Mouse (Mus musculus) hindbrain, postnatal 0 days (tissue): ENCODE results near the gene Erg. TPM values are rescaled to one million over a fixed set of nuclear protein-coding genes. Genes with fewer than 3 reads are reported as not detected.

ENCODE experiments used
- ATAC-seq: fragments of 200-750 bp; cut with Nextera tagmentation; 2 replicates; pipeline ENCODE4 v1.8.0; 2017; ENCODE audit warnings: mild to moderate bottlenecking, moderate TSS enrichment, moderate library complexity
- DNase-seq: peaks from one replicate; pipeline ENCODE4 v3.0.0-alpha.2; 2015; ENCODE audit warnings: low spot score
- H3K27ac ChIP-seq: fragments of 300-500 bp; sonication (generic); 2 replicates; pipeline ENCODE4 v1.5.1; 2014; ENCODE audit warnings: mild to moderate bottlenecking
- H3K27me3 ChIP-seq: fragments of 300-500 bp; sonication (generic); 2 replicates; pipeline ENCODE4 v1.6.1; 2014; ENCODE audit warnings: low read length, mixed read lengths; ENCODE audit not compliant: insufficient read depth
- H3K36me3 ChIP-seq: fragments of 300-500 bp; sonication (generic); 2 replicates; pipeline ENCODE4 v1.6.1; 2014; ENCODE audit warnings: low read length, mixed read lengths; ENCODE audit not compliant: insufficient read depth
- H3K4me1 ChIP-seq: fragments of 300-500 bp; sonication (generic); 2 replicates; pipeline ENCODE4 v1.6.1; 2014; ENCODE audit warnings: antibody characterized with exemption, low read length, mixed read lengths; ENCODE audit not compliant: insufficient read depth
- H3K4me2 ChIP-seq: fragments of 300-500 bp; sonication (generic); 2 replicates; pipeline ENCODE4 v1.6.1; 2014; ENCODE audit warnings: low read depth, mild to moderate bottlenecking, low read length, moderate library complexity, mixed read lengths
- H3K4me3 ChIP-seq: fragments of 300-500 bp; sonication (generic); 2 replicates; pipeline ENCODE4 v1.5.1; 2014; ENCODE audit warnings: low read length
- H3K9ac ChIP-seq: fragments of 300-500 bp; sonication (generic); replicated peaks from 2 replicates; pipeline ENCODE4 v1.6.1; 2014; ENCODE audit warnings: mild to moderate bottlenecking, low read length, moderate library complexity, mixed read lengths
- H3K9me3 ChIP-seq: fragments of 300-500 bp; sonication (generic); 2 replicates; pipeline ENCODE4 v1.6.1; 2016; ENCODE audit warnings: low read length, mixed read lengths
- CTCF ChIP-seq: IDR thresholded peaks from 2 replicates; pipeline ENCODE4 v1.5.1; 2016; ENCODE audit warnings: antibody characterized with exemption, control low read depth, low read depth
- WGBS: fragments of 180-500 bp; shearing (Covaris S2); extraction: QIAGEN DNeasy Blood & Tissue Kit; methylation state at CpG from one replicate; pipeline ENCODE4 v1.1.7; 2014; 5-methylcytosine and 5-hydroxymethylcytosine counted together
- polyA plus RNA-seq: library from polyadenylated mRNA; unstranded; fragments of >200 nt; fragmentation: Nextera tagmentation; extraction: Ambion mirVana; gene quantifications from 2 replicates; pipeline ENCODE4 v1.2.1, GENCODE M21; 2015
- total RNA-seq: library from RNA; depleted of rRNA; stranded (reverse); fragments of >200 nt; gene quantifications from 2 replicates; pipeline ENCODE4 v1.2.3, GENCODE M21; 2014

Gene Erg
- total and polyA plus RNA-seq, 2 experiments from 2014 or later: 2.5 to 3.8 TPM

DNA sequence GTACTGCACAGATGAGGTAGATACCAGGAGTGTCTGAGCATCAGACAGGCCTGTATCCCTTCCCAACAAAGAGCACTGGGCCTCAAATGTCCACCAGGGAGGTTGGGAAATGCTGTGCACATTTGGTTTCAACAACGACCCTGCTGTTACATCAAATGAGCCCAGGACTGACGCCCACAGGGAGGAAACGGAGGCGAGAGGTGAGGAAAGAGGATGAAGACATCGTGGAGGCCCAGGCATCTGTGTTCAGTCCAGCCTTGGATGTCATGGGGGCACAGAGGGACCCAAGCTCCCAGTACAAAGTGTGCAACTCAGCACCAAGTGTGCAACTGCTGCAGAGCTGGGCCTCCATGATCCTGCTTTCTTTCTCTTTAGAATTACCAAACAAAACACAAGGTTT, 236.6 kb downstream of the Erg start:
- H3K9me3 ChIP-seq: no peaks in the 10 kb centered on the region
- ATAC-seq: no peak
- H3K4me2 ChIP-seq: no peak overlapping the region
- no peak for DNase-seq
- no peak overlapping the region for H3K9ac ChIP-seq
- no peaks in the 10 kb centered on the region for H3K36me3 ChIP-seq
- no peaks in the 10 kb centered on the region for H3K4me1 ChIP-seq
- 81% methylated on average over 5 of the region's 5 CpGs for WGBS
- no peaks in the 10 kb centered on the region for H3K27me3 ChIP-seq
- H3K4me3 ChIP-seq: no peak overlapping the region
- TF ChIP-seq CTCF: no peak
- H3K27ac ChIP-seq: no peak overlapping the region

DNA sequence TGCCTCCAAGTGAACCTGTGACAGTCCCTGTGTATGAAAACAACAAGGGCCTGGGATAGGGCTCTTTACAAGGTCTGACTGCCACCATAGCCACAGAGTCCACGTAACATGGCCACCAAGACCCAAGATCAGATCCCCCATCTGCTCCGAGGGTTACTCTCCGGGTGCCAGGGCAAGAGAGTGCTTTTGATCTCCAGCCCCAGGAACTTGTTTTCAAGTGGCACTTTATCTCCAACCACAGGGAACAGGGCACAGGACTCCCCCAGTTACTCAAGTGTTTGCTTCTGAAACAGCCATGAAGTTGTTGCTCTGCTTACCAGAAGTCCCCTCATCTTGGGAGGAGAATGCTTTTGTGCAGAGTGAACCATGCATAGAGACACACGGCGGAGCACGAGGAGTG, 237.0 kb downstream of the Erg start:
- H3K9me3 ChIP-seq: no peaks in the 10 kb centered on the region
- no peaks in the 10 kb centered on the region for H3K36me3 ChIP-seq
- H3K4me2 ChIP-seq: no peak overlapping the region
- DNase-seq (no peak), ATAC-seq (no peak)
- no peak for TF ChIP-seq CTCF
- H3K27ac ChIP-seq: no peak overlapping the region
- no peak overlapping the region for H3K4me3 ChIP-seq
- 85% methylated on average over 6 of the region's 6 CpGs for WGBS
- H3K9ac ChIP-seq: no peak overlapping the region
- H3K4me1 ChIP-seq: no peaks in the 10 kb centered on the region
- no peaks in the 10 kb centered on the region for H3K27me3 ChIP-seq

DNA sequence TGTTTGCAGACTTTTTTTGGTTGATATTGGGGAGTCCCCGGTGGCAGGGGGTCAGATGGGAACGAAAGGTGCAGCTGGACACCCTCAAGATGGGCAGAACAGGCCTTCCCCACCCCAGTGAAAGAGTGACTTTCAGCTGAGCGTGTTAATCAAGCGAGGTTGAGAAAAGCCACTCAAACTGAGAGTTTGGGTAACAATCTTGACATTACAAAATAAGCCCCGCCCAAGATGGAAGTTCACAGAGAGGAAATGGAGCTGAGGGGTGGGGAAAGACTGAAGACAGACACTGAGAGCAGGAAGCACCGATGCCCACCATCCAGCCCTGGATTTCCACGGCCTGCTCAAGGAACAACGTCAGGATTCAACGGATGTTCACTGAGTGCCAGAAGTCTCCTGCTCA, 237.8 kb downstream of the Erg start:
- no peak overlapping the region for H3K4me2 ChIP-seq
- 91% methylated on average over 9 of the region's 9 CpGs for WGBS
- ATAC-seq: no peak

DNA sequence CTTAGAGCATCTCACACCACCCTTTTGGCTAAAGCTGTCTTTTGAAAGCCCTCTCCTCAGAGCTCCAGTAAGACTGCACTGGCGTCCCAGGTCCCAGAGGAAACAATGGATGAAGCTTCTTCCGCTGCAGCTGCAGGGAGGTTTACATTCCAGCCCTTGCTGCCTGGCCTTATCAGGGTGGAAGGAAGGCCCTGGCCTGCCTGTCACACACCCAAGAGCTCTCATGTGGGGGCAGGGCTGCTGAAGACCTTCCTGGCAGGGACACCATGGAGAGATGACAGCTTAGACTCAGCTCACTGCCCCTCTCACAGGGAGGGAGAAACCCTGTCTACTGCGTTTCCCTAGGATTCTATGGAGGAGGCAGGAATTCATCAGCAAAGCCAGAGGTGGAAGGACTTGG, 239.2 kb downstream of the Erg start:
- 12% methylated on average over 3 of the region's 3 CpGs for WGBS
- no peak overlapping the region for H3K9ac ChIP-seq
- H3K36me3 ChIP-seq: no peaks in the 10 kb centered on the region
- H3K9me3 ChIP-seq: no peaks in the 10 kb centered on the region
- no peaks in the 10 kb centered on the region for H3K4me1 ChIP-seq
- H3K27ac ChIP-seq: no peak overlapping the region
- no peak for ATAC-seq
- no peak overlapping the region for H3K4me3 ChIP-seq
- H3K27me3 ChIP-seq: no peaks in the 10 kb centered on the region
- no peak overlapping the region for H3K4me2 ChIP-seq
- no peak for TF ChIP-seq CTCF
- no peak for DNase-seq

More for the DNA sequence above, 237.8 kb downstream of the Erg start:
- TF ChIP-seq CTCF: no peak
- Histone ChIP-seq H3K27me3 (no peaks in the 10 kb centered on the region), H3K9me3 (no peaks in the 10 kb centered on the region), H3K4me3 (no peak overlapping the region), H3K9ac (no peak overlapping the region), H3K27ac (no peak overlapping the region), H3K36me3 (no peaks in the 10 kb centered on the region), H3K4me1 (no peaks in the 10 kb centered on the region)
- DNase-seq: no peak

DNA sequence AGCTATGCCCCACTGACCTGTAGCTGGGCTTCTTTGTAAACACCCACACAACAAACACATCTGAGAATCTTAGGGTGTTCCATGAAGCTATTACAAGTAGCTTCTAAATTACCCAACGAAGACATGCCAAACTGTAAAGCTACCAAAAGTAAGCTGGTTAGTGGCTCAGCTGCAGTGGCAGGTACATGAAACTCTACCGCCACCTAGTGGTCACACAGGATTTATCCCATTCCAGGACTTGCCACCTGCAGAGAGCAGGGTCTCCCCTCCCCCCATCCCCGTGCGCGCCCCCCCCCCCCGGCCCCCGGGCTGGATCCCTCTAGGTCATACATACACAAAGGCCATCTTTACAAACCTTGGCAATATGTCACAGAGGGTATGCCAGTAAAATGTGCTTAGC, 240.5 kb downstream of the Erg start:
- no peak for ATAC-seq
- DNase-seq: peak; percentile 92
- H3K4me2 ChIP-seq: no peak overlapping the region

DNA sequence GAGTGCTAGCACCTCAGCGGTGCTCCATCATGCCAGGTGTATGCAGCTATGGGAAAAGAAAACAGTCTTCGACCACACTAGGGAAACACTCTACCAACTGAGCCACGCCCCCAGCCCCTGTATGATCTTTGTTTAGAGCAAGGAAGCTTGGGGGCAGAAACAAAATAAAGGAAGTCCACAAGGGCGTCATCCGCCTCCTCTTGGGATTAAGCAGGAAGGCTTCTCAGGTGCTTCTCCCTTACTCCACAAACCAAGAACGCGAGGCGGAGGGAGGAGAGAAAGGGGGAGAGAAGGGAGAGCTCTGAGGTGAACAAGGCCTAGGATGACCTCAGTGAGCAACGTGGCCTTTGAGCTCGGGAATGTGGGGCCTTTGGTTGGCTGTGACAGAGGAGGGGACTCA, 241.4 kb downstream of the Erg start:
- no peaks in the 10 kb centered on the region for H3K27me3 ChIP-seq
- H3K27ac ChIP-seq: no peak overlapping the region
- DNase-seq (no peak), ATAC-seq (no peak)
- H3K4me1 ChIP-seq: no peaks in the 10 kb centered on the region
- no peaks in the 10 kb centered on the region for H3K9me3 ChIP-seq
- no peak for TF ChIP-seq CTCF
- WGBS: 80% methylated on average over 10 of the region's 10 CpGs
- H3K9ac ChIP-seq: no peak overlapping the region
- H3K4me2 ChIP-seq: no peak overlapping the region
- no peaks in the 10 kb centered on the region for H3K36me3 ChIP-seq
- H3K4me3 ChIP-seq: no peak overlapping the region

More for the DNA sequence above, 240.5 kb downstream of the Erg start:
- no peaks in the 10 kb centered on the region for H3K4me1 ChIP-seq
- H3K27me3 ChIP-seq: no peaks in the 10 kb centered on the region
- H3K9me3 ChIP-seq: no peaks in the 10 kb centered on the region
- no peak overlapping the region for H3K4me3 ChIP-seq
- no peaks in the 10 kb centered on the region for H3K36me3 ChIP-seq
- WGBS: 2% methylated on average over 7 of the region's 7 CpGs
- H3K9ac ChIP-seq: no peak overlapping the region
- no peak overlapping the region for H3K27ac ChIP-seq
- TF ChIP-seq CTCF: peak; percentile 85

DNA sequence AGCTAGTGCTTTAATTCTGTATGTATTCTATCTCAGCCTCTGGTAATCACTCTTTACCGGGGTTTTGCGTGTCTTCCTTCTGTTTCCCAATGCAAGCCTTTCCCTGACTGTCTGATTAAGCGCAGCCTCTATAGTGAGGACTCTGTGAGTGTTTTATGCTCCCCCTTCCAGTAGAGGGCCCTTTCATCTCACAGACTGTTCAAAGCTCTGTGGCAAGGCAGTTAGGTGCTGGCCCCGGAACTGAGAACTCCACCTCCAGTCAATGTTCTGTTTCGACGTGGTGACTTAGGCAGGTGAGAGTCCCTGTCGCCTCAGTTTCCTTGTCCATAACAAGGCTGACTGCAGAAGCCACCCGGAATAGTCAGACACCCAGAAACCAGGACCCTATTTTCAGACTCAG, 244.4 kb downstream of the Erg start:
- H3K9me3 ChIP-seq: no peaks in the 10 kb centered on the region
- no peak overlapping the region for H3K4me2 ChIP-seq
- TF ChIP-seq CTCF: no peak; the same call in 1 of the 2 replicates
- no peak overlapping the region for H3K27ac ChIP-seq
- peak; percentile 16 for DNase-seq
- H3K4me1 ChIP-seq: no peaks in the 10 kb centered on the region
- no peaks in the 10 kb centered on the region for H3K27me3 ChIP-seq
- ATAC-seq: no peak
- H3K9ac ChIP-seq: no peak overlapping the region
- H3K36me3 ChIP-seq: no peaks in the 10 kb centered on the region
- 71% methylated on average over 8 of the region's 8 CpGs for WGBS
- H3K4me3 ChIP-seq: no peak overlapping the region
